In genomic region chr8:118028061-118028850, GRCm38 (mm10) we compare ENCODE assay signal across 17 mouse cellular contexts.
DNase-seq lines count a peak whose midpoint lies in the region; ATAC-seq and TF ChIP-seq lines count a peak whose summit lies in the region.
"Had no signal": no experiment of that assay in that cellular context is flagged by ENCODE, and none has a peak within 500 bp of the region (broad histone marks: within the 10 kb centered on the region; RNA-seq: fewer than 3 reads in every experiment).

No protein-coding gene starts in this region.

- no peak overlapping the region for H3K27ac ChIP-seq in left cerebral cortex, adult 2 months
- H3K27ac ChIP-seq in testis, adult 2 months (ENCODE audit: control insufficient read depth, insufficient read depth, low read depth, low read length): no peak overlapping the region
- H3K27ac ChIP-seq in midbrain, embryonic 15.5 days: no peak overlapping the region
- H3K27ac ChIP-seq: embryonic facial prominence, embryonic 15.5 days; hindbrain, embryonic 12.5 days; intestine, embryonic 15.5 days; liver, embryonic 15.5 days; neural tube, embryonic 12.5 days had no signal

- H3K9ac ChIP-seq in midbrain, embryonic 15.5 days: no peak overlapping the region
- H3K9ac ChIP-seq: embryonic facial prominence, embryonic 15.5 days; hindbrain, embryonic 12.5 days; intestine, embryonic 15.5 days; liver, embryonic 15.5 days; neural tube, embryonic 12.5 days had no signal

- intact Hi-C loops in left cerebral cortex, adult 2 months (cut with DNase I): loop anchor here (5.0 kb wide), 1 partner anchor 139 kb away; no protein-coding TSS in a partner anchor
- intact Hi-C loops in left cerebral cortex, postnatal 4 days (cut with DNase I): no loop called here
- intact Hi-C loops in left cerebral cortex, postnatal 14 days (cut with DNase I): no loop called here

- no peak for TF ChIP-seq POLR2A in testis, adult 2 months (IDR thresholded peaks at IDR 0.05; ENCODE audit: control insufficient read depth, low read depth, low read length)

- no peak for ATAC-seq in midbrain, embryonic 15.5 days (replicated peaks)
- ATAC-seq: intestine, embryonic 15.5 days had no signal

- DNase-seq in left cerebral cortex, adult 2 months (ENCODE audit: extremely low spot score in 1 of 2, low spot score in 2 of 2): peak; percentile 35 to 42
- no peak for DNase-seq in left cerebral cortex, postnatal 4 days
- DNase-seq in layer of hippocampus, adult 11-12 months (ENCODE audit: low spot score): peak; percentile 64
- DNase-seq in left cerebral cortex, postnatal 14 days (ENCODE audit: low spot score in 2 of 2): peak; percentile 46 to 57
- DNase-seq in embryo, embryonic 9.5 days (ENCODE audit: extremely low spot score): no peak
- no peak for DNase-seq in thymus, postnatal 36 days
- DNase-seq: adrenal gland, postnatal 36 days; cerebellum, adult 9-11 months; kidney, postnatal 4 days; lung, postnatal 14 days had no signal

- H3K27me3 ChIP-seq in testis, adult 2 months (ENCODE audit: control insufficient read depth, insufficient read depth, low read length): no peaks in the 10 kb centered on the region
- H3K27me3 ChIP-seq in midbrain, embryonic 15.5 days (replicated peaks): no peaks in the 10 kb centered on the region
- H3K27me3 ChIP-seq: embryonic facial prominence, embryonic 15.5 days; hindbrain, embryonic 12.5 days; intestine, embryonic 15.5 days; liver, embryonic 15.5 days; neural tube, embryonic 12.5 days had no signal

- no peaks in the 10 kb centered on the region for H3K36me3 ChIP-seq in testis, adult 2 months (ENCODE audit: control insufficient read depth, insufficient read depth, low read length)
- no peaks in the 10 kb centered on the region for H3K36me3 ChIP-seq in midbrain, embryonic 15.5 days (replicated peaks)
- H3K36me3 ChIP-seq: embryonic facial prominence, embryonic 15.5 days; hindbrain, embryonic 12.5 days; intestine, embryonic 15.5 days; liver, embryonic 15.5 days; neural tube, embryonic 12.5 days had no signal

- H3K9me3 ChIP-seq in midbrain, embryonic 15.5 days: no peaks in the 10 kb centered on the region
- H3K9me3 ChIP-seq: embryonic facial prominence, embryonic 15.5 days; hindbrain, embryonic 12.5 days; intestine, embryonic 15.5 days; liver, embryonic 15.5 days; neural tube, embryonic 12.5 days had no signal

- peaks cover 8% of the 10 kb centered on the region for H3K4me1 ChIP-seq in testis, adult 2 months (ENCODE audit: control insufficient read depth, insufficient read depth, low read length)
- peaks cover 8% of the 10 kb centered on the region; the same call in 1 of the 2 replicates for H3K4me1 ChIP-seq in midbrain, embryonic 15.5 days
- H3K4me1 ChIP-seq: embryonic facial prominence, embryonic 15.5 days; intestine, embryonic 15.5 days; liver, embryonic 15.5 days; neural tube, embryonic 12.5 days had no signal

- H3K4me3 ChIP-seq in left cerebral cortex, adult 2 months: no peak overlapping the region
- H3K4me3 ChIP-seq in testis, adult 2 months (ENCODE audit: control insufficient read depth, low read depth, low read length): peak overlapping the region; percentile 68
- no peak overlapping the region for H3K4me3 ChIP-seq in midbrain, embryonic 15.5 days
- H3K4me3 ChIP-seq: embryonic facial prominence, embryonic 15.5 days; hindbrain, embryonic 12.5 days; intestine, embryonic 15.5 days; liver, embryonic 15.5 days; neural tube, embryonic 12.5 days had no signal

- no peak overlapping the region for H3K4me2 ChIP-seq in midbrain, embryonic 15.5 days
- H3K4me2 ChIP-seq: embryonic facial prominence, embryonic 15.5 days; hindbrain, embryonic 12.5 days; intestine, embryonic 15.5 days; liver, embryonic 15.5 days; neural tube, embryonic 12.5 days had no signal

- WGBS in midbrain, embryonic 15.5 days: 93% methylated on average over 13 of the region's 13 CpGs

- no peak for TF ChIP-seq CTCF in left cerebral cortex, adult 2 months (IDR thresholded peaks at IDR 0.05)
- no peak for TF ChIP-seq CTCF in testis, adult 2 months (IDR thresholded peaks at IDR 0.05; ENCODE audit: control insufficient read depth, insufficient read depth, insufficient replicate concordance, low read depth, low read length)

Comparison
In these comparisons a context has a peak if more than half of its experiments do, and no peak if none do; other contexts are left out.
1. DNase-seq: peak in left cerebral cortex, adult 2 months (2 of 2), layer of hippocampus, adult 11-12 months (single experiment) and left cerebral cortex, postnatal 14 days (2 of 2); none in left cerebral cortex, postnatal 4 days (single experiment), embryo, embryonic 9.5 days (single experiment) and thymus, postnatal 36 days (0 of 2).